Mouse (Mus musculus): ENCODE results near the gene Slc34a1.
A peak's percentile ranks its signal among the peaks of the same experiment; 100 is the strongest.

The Slc34a1 gene

GRCm38 (mm10) chr13:55404853-55405782 is 7.1 kb downstream of the Slc34a1 start:
- DNase-seq (ENCODE audit: low spot score), result peak; percentile 89

- DNase-seq (ENCODE audit: low spot score), result no peak
Observed at GRCm38 (mm10) chr13:55405783-55406390, 7.9 kb downstream of the Slc34a1 start.

- DNase-seq (ENCODE audit: low spot score), result no peak
Observed at GRCm38 (mm10) chr13:55407341-55407740, 9.4 kb downstream of the Slc34a1 start.

GRCm38 (mm10) chr13:55408546-55409120 is 10.6 kb downstream of the Slc34a1 start:
- DNase-seq (ENCODE audit: low spot score), result no peak

GRCm38 (mm10) chr13:55411826-55412225 is 13.8 kb downstream of the Slc34a1 start:
- no peak for DNase-seq (ENCODE audit: low spot score)

GRCm38 (mm10) chr13:55412643-55413307 is 14.8 kb downstream of the Slc34a1 start:
- no peak for DNase-seq (ENCODE audit: low spot score)

GRCm38 (mm10) chr13:55413333-55413732 is 15.3 kb downstream of the Slc34a1 start:
- DNase-seq (ENCODE audit: low spot score), result no peak

GRCm38 (mm10) chr13:55414743-55415380 is 16.9 kb downstream of the Slc34a1 start, which contains the start of gene Pfn3:
Gene Pfn3 (minus strand): TSS chr13:55415232.
- DNase-seq (ENCODE audit: low spot score), result no peak

GRCm38 (mm10) chr13:55418004-55418403 is 20.0 kb downstream of the Slc34a1 start:
- peak; percentile 91 for DNase-seq (ENCODE audit: low spot score)

GRCm38 (mm10) chr13:55419142-55419541 is 21.2 kb downstream of the Slc34a1 start:
- DNase-seq (ENCODE audit: low spot score), result no peak

- no peak for DNase-seq (ENCODE audit: low spot score)
Observed at GRCm38 (mm10) chr13:55420018-55420932, 22.3 kb downstream of the Slc34a1 start.

GRCm38 (mm10) chr13:55420933-55421800 is 23.2 kb downstream of the Slc34a1 start:
- DNase-seq (ENCODE audit: low spot score), result peak; percentile 89

GRCm38 (mm10) chr13:55426613-55427012 is 28.6 kb downstream of the Slc34a1 start, which contains the start of gene F12:
Gene F12 (minus strand): TSS chr13:55426793.
- DNase-seq (ENCODE audit: low spot score), result no peak

GRCm38 (mm10) chr13:55429226-55429888 is 31.4 kb downstream of the Slc34a1 start:
- no peak for DNase-seq (ENCODE audit: low spot score)

- no peak for DNase-seq (ENCODE audit: low spot score)
Observed at GRCm38 (mm10) chr13:55430566-55430965, 32.6 kb downstream of the Slc34a1 start.

GRCm38 (mm10) chr13:55431889-55432685 is 34.1 kb downstream of the Slc34a1 start:
- peak; percentile 85 for DNase-seq (ENCODE audit: low spot score)

- DNase-seq (ENCODE audit: low spot score), result peak; percentile 38
Observed at GRCm38 (mm10) chr13:55437111-55437629, 39.2 kb downstream of the Slc34a1 start.

- DNase-seq (ENCODE audit: low spot score), result no peak
Observed at GRCm38 (mm10) chr13:55443799-55444285, 45.9 kb downstream of the Slc34a1 start.
